Mouse (Mus musculus) bone marrow macrophage, adult 2 months (primary cell): ENCODE results near the gene Pde4a.

Source experiments
- CTCF ChIP-seq: IDR thresholded peaks from 2 replicates; pipeline ENCODE4 v1.5.1; 2012; ENCODE audit warnings: low read depth, mild to moderate bottlenecking, low read length, moderate library complexity
- POLR2A ChIP-seq: IDR thresholded peaks from 2 replicates; pipeline ENCODE4 v1.6.1; 2012; ENCODE audit warnings: mild to moderate bottlenecking, low read depth, low read length, borderline replicate concordance

DNA sequence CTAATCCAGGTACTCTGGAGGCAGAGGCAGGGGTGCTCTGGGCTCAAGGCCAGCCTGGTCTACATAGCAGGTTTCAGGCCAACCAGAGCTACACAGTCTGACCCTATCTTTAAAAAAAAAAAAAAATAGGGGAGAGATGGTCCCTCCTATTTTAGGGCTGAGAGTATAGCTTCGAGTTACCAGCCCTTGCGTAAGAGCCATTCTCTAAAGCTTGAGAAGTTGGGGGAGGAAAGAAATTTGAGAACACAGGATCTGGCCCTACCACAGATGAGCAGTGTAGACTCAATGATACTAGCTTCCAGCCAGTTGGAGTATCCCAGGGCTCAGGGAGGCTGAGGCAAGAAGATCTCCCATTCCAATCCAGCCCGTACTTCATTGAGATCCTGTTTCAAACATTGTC, 28.3 kb downstream of the Pde4a start:
- TF ChIP-seq CTCF (no peak), POLR2A (no peak)
